Mouse (Mus musculus): Measurements from ENCODE around the gene Gab2.

- TF ChIP-seq CTCF (IDR thresholded peaks at IDR 0.05; ENCODE audit: low read depth, low read length) (no peak), POLR2A (IDR thresholded peaks at IDR 0.05; ENCODE audit: borderline replicate concordance, low read depth, low read length) (no peak)
Measured at GRCm38 (mm10) chr7:97184005-97184404, 102.6 kb downstream of the Gab2 start.
